ENCODE assay signal across 8 mouse cellular contexts in genomic region chr12:102286681-102287414, GRCm38 (mm10). TPM values are rescaled to one million over a fixed set of nuclear protein-coding genes. Genes with fewer than 3 reads are reported as not detected.
A peak's percentile ranks its signal among the peaks of the same experiment; 100 is the strongest.
DNase-seq lines count a peak whose midpoint lies in the region; ATAC-seq lines count a peak whose summit lies in the region.

No protein-coding gene starts in this region.

- 0 out of 2 replicates have a peak overlapping the region, but pooled peaks have one; percentile 9 for H3K27ac ChIP-seq in hindbrain, embryonic 10.5 days
- no peak overlapping the region for H3K27ac ChIP-seq in hindbrain, embryonic 11.5 days (ENCODE audit: low read depth, low read length)
- H3K27ac ChIP-seq in kidney, embryonic 15.5 days: peak overlapping the region; percentile 75

- H3K9me3 ChIP-seq in hindbrain, embryonic 10.5 days: no peaks in the 10 kb centered on the region
- H3K9me3 ChIP-seq in hindbrain, embryonic 11.5 days (ENCODE audit: control insufficient read depth, low read length): no peaks in the 10 kb centered on the region
- H3K9me3 ChIP-seq in kidney, embryonic 15.5 days (replicated peaks): no peaks in the 10 kb centered on the region

- peaks cover 42% of the 10 kb centered on the region for H3K27me3 ChIP-seq in hindbrain, embryonic 10.5 days (ENCODE audit: insufficient read depth, poor library complexity, severe bottlenecking)
- H3K27me3 ChIP-seq in hindbrain, embryonic 11.5 days (ENCODE audit: control insufficient read depth, insufficient read depth, low read length): no peaks in the 10 kb centered on the region
- no peaks in the 10 kb centered on the region for H3K27me3 ChIP-seq in kidney, embryonic 15.5 days

- DNase-seq in hindbrain, embryonic 10.5 days (ENCODE audit: low spot score): no peak
- no peak for DNase-seq in hindbrain, embryonic 11.5 days (ENCODE audit: low spot score)
- peak; percentile 79 to 85 for DNase-seq in adrenal gland, adult 18-20 months (ENCODE audit: low spot score in 2 of 2)
- DNase-seq in heart, adult 9 months (ENCODE audit: low spot score in 2 of 2): peak; percentile 39 to 64
- DNase-seq in ovary, postnatal 10 days (ENCODE audit: low spot score): peak; percentile 37
- no peak for DNase-seq in spleen, postnatal 4 days (ENCODE audit: low spot score in 2 of 2)

- no peaks in the 10 kb centered on the region for H3K36me3 ChIP-seq in hindbrain, embryonic 10.5 days
- H3K36me3 ChIP-seq in hindbrain, embryonic 11.5 days (ENCODE audit: control insufficient read depth, insufficient read depth, low read length): no peaks in the 10 kb centered on the region
- H3K36me3 ChIP-seq in kidney, embryonic 15.5 days: no peaks in the 10 kb centered on the region

- ATAC-seq in hindbrain, embryonic 11.5 days (ENCODE audit: low FRiP score): no peak
- ATAC-seq in kidney, embryonic 15.5 days (replicated peaks; ENCODE audit: low FRiP score): peak; percentile 34; the same call in 1 of the 2 replicates
- ATAC-seq in CD4-positive, CD25-positive, alpha-beta regulatory T cell, adult 4 months: no peak

- H3K4me1 ChIP-seq in hindbrain, embryonic 10.5 days (replicated peaks): peaks cover 54% of the 10 kb centered on the region
- H3K4me1 ChIP-seq in hindbrain, embryonic 11.5 days (replicated peaks; ENCODE audit: control insufficient read depth, insufficient read depth, low read length): no peaks in the 10 kb centered on the region
- peaks cover 65% of the 10 kb centered on the region for H3K4me1 ChIP-seq in kidney, embryonic 15.5 days

- H3K9ac ChIP-seq in hindbrain, embryonic 11.5 days (ENCODE audit: low read depth, low read length): no peak overlapping the region
- H3K9ac ChIP-seq in kidney, embryonic 15.5 days: 0 out of 2 replicates have a peak overlapping the region, but pooled peaks have one; percentile 12

- WGBS in hindbrain, embryonic 10.5 days: 78% methylated on average over 10 of the region's 10 CpGs
- 67% methylated on average over 10 of the region's 10 CpGs for WGBS in hindbrain, embryonic 11.5 days
- WGBS in kidney, embryonic 15.5 days: 41% methylated on average over 10 of the region's 10 CpGs

- H3K4me3 ChIP-seq in hindbrain, embryonic 10.5 days: no peak overlapping the region
- H3K4me3 ChIP-seq in hindbrain, embryonic 11.5 days (ENCODE audit: low read depth, low read length): no peak overlapping the region
- H3K4me3 ChIP-seq in kidney, embryonic 15.5 days (replicated peaks): no peak overlapping the region

- H3K4me2 ChIP-seq in hindbrain, embryonic 11.5 days (replicated peaks; ENCODE audit: low read depth, low read length): no peak overlapping the region
- H3K4me2 ChIP-seq in kidney, embryonic 15.5 days: peak overlapping the region; percentile 27

RNA-seq across cellular contexts. Expression of gene Rin3, which starts 4.0 kb away (rescaled TPM):
- polyA plus RNA-seq in hindbrain, embryonic 10.5 days (2016; fragmentation: Nextera tagmentation; extraction: Ambion mirVana): 5.1 TPM in 2 replicates
- polyA plus RNA-seq in hindbrain, embryonic 11.5 days (2014; fragmentation: Nextera tagmentation; extraction: Ambion mirVana): 3.1 and 5.0 TPM in 2 replicates
- total RNA-seq in adrenal gland, adult 18-20 months (2021): 10 to 100 TPM; 16.4 to 20.7 TPM
- 10.0 and 10.5 TPM in 2 replicates for polyA plus RNA-seq in kidney, embryonic 15.5 days (2015; fragmentation: Nextera tagmentation; extraction: Ambion mirVana)
- polyA plus RNA-seq in CD4-positive, CD25-positive, alpha-beta regulatory T cell, adult 4 months (2017; shearing (Covaris generic)): 10 to 100 TPM; 68.3 to 91.8 TPM

Comparison
In these comparisons a context has a peak if more than half of its experiments do, and no peak if none do; other contexts are left out.
1. DNase-seq: peak in adrenal gland, adult 18-20 months (2 of 2), heart, adult 9 months (2 of 2) and ovary, postnatal 10 days (single experiment); none in hindbrain, embryonic 10.5 days (single experiment), hindbrain, embryonic 11.5 days (single experiment) and spleen, postnatal 4 days (0 of 2).